Mouse (Mus musculus) cerebellum, adult 2 months (tissue): ENCODE measurements at regions not wholly inside any gene's neighbourhood (a gene's known extent, or its start where the extent isn't known, plus 50 kb on each side); places are given as distances from the start of the nearest gene placed in this dataset.

Source experiments
- CTCF ChIP-seq: fragments of 200-500 bp; IDR thresholded peaks from 2 replicates; pipeline ENCODE4 v1.5.1; 2011; ENCODE audit warnings: low read depth, mild to moderate bottlenecking, control low read depth, low read length, moderate library complexity, borderline replicate concordance; ENCODE audit not compliant: insufficient read depth
- POLR2A ChIP-seq: fragments of 200-500 bp; IDR thresholded peaks from 2 replicates; pipeline ENCODE4 v1.6.1; 2011; ENCODE audit warnings: low read length, control low read depth, borderline replicate concordance; ENCODE audit not compliant: insufficient read depth

GRCm38 (mm10) chr10:66921776-66922175 lies 174.1 kb upstream of the Jmjd1c start:
- TF ChIP-seq POLR2A (no peak), CTCF (no peak)
